Mouse (Mus musculus) intestine, embryonic 16.5 days (tissue): ENCODE results near the gene Mfsd10. TPM values are rescaled to one million over a fixed set of nuclear protein-coding genes. Genes with fewer than 3 reads are reported as not detected.
A peak's percentile ranks its signal among the peaks of the same experiment; 100 is the strongest.

Source experiments
- ATAC-seq: fragments of 200-750 bp; cut with Nextera tagmentation; 2 replicates; pipeline ENCODE4 v1.8.0; 2017; ENCODE audit warnings: moderate TSS enrichment, moderate library complexity
- H3K27ac ChIP-seq: fragments of 300-500 bp; sonication (generic); 2 replicates; pipeline ENCODE4 v1.5.1; 2014; ENCODE audit warnings: mild to moderate bottlenecking, low read length
- H3K27me3 ChIP-seq: fragments of 300-500 bp; sonication (generic); replicated peaks from 2 replicates; pipeline ENCODE4 v1.6.1; 2014; ENCODE audit warnings: low read length, control low read depth, mixed read lengths; ENCODE audit not compliant: control insufficient read depth, insufficient read depth
- H3K36me3 ChIP-seq: fragments of 300-500 bp; sonication (generic); 2 replicates; pipeline ENCODE4 v1.6.1; 2014; ENCODE audit warnings: low read length, control low read depth; ENCODE audit not compliant: control insufficient read depth, insufficient read depth
- H3K4me1 ChIP-seq: fragments of 300-500 bp; sonication (generic); 2 replicates; pipeline ENCODE4 v1.6.1; 2014; ENCODE audit warnings: low read length, control low read depth, mixed read lengths; ENCODE audit not compliant: control insufficient read depth, insufficient read depth
- H3K4me2 ChIP-seq: fragments of 300-500 bp; sonication (generic); 2 replicates; pipeline ENCODE4 v1.6.1; 2014; ENCODE audit warnings: low read depth, low read length, control low read depth
- H3K4me3 ChIP-seq: fragments of 300-500 bp; sonication (generic); 2 replicates; pipeline ENCODE4 v1.5.1; 2014; ENCODE audit warnings: mild to moderate bottlenecking, low read length
- H3K9ac ChIP-seq: fragments of 300-500 bp; sonication (generic); 2 replicates; pipeline ENCODE4 v1.6.1; 2014; ENCODE audit warnings: low read depth, low read length
- H3K9me3 ChIP-seq: fragments of 300-500 bp; sonication (generic); 2 replicates; pipeline ENCODE4 v1.6.1; 2016; ENCODE audit warnings: low read length, control low read depth; ENCODE audit not compliant: control insufficient read depth
- WGBS: fragments of 180-500 bp; shearing (Covaris S2); extraction: QIAGEN DNeasy Blood & Tissue Kit; methylation state at CpG from one replicate; pipeline ENCODE4 v1.1.7; 2014; 5-methylcytosine and 5-hydroxymethylcytosine counted together
- polyA plus RNA-seq: library from polyadenylated mRNA; unstranded; fragments of >200 nt; fragmentation: Nextera tagmentation; extraction: Ambion mirVana; gene quantifications from 2 replicates; pipeline ENCODE4 v1.2.1, GENCODE M21; 2015

Mfsd10 gene
- polyA plus RNA-seq, 1 experiment from 2014 or later, result 118 TPM

GRCm38 (mm10) chr5:34654881-34655280 lies 17.9 kb upstream of the Mfsd10 start:
- ATAC-seq, result no peak
- Histone ChIP-seq H3K27me3 (no peaks in the 10 kb centered on the region), H3K36me3 (peaks cover 11% of the 10 kb centered on the region; the same call in 1 of the 2 replicates)

GRCm38 (mm10) chr5:34652961-34653360 lies 15.9 kb upstream of the Mfsd10 start:
- 77% methylated on average over 5 of the region's 5 CpGs for WGBS
- H3K9ac ChIP-seq, result no peak overlapping the region
- H3K4me1 ChIP-seq, result no peaks in the 10 kb centered on the region
- H3K4me2 ChIP-seq, result no peak overlapping the region
- H3K27ac ChIP-seq, result no peak overlapping the region
- no peak for ATAC-seq
- H3K36me3 ChIP-seq, result peaks cover 15% of the 10 kb centered on the region
- no peak overlapping the region for H3K4me3 ChIP-seq
- no peaks in the 10 kb centered on the region for H3K27me3 ChIP-seq
- H3K9me3 ChIP-seq, result no peaks in the 10 kb centered on the region

More at GRCm38 (mm10) chr5:34654881-34655280, 17.9 kb upstream of the Mfsd10 start:
- Histone ChIP-seq H3K4me2 (no peak overlapping the region), H3K9ac (no peak overlapping the region), H3K4me3 (no peak overlapping the region), H3K4me1 (0 out of 2 replicates have a peak, but pooled peaks cover 5% of the 10 kb centered on the region), H3K27ac (no peak overlapping the region), H3K9me3 (no peaks in the 10 kb centered on the region)
- 78% methylated on average over 9 of the region's 9 CpGs for WGBS

- no peaks in the 10 kb centered on the region for H3K4me1 ChIP-seq
- no peak overlapping the region for H3K9ac ChIP-seq
- H3K4me3 ChIP-seq, result no peak overlapping the region
- 45% methylated on average over 4 of the region's 4 CpGs for WGBS
- no peaks in the 10 kb centered on the region for H3K27me3 ChIP-seq
- peaks cover 20% of the 10 kb centered on the region for H3K36me3 ChIP-seq
- H3K9me3 ChIP-seq, result no peaks in the 10 kb centered on the region
- H3K4me2 ChIP-seq, result no peak overlapping the region
- 0 out of 2 replicates have a peak, but pooled peaks have one; percentile 42 for ATAC-seq
- H3K27ac ChIP-seq, result no peak overlapping the region
These were observed 10.6 kb upstream of the Mfsd10 start for GRCm38 (mm10) chr5:34647581-34647980.

- Histone ChIP-seq H3K9ac (no peak overlapping the region), H3K4me1 (no peaks in the 10 kb centered on the region), H3K27me3 (no peaks in the 10 kb centered on the region), H3K9me3 (no peaks in the 10 kb centered on the region), H3K4me2 (no peak overlapping the region), H3K27ac (no peak overlapping the region), H3K4me3 (no peak overlapping the region), H3K36me3 (peaks cover 13% of the 10 kb centered on the region)
- 74% methylated on average over 5 of the region's 5 CpGs for WGBS
- ATAC-seq, result peak; percentile 73
These were observed 5.9 kb upstream of the Mfsd10 start for GRCm38 (mm10) chr5:34642932-34643331.

- Histone ChIP-seq H3K4me2 (no peak overlapping the region), H3K27ac (no peak overlapping the region), H3K4me1 (peaks cover 3% of the 10 kb centered on the region; the same call in 1 of the 2 replicates), H3K36me3 (peaks cover 14% of the 10 kb centered on the region; the same call in 1 of the 2 replicates), H3K4me3 (no peak overlapping the region), H3K27me3 (no peaks in the 10 kb centered on the region), H3K9ac (no peak overlapping the region), H3K9me3 (no peaks in the 10 kb centered on the region)
- WGBS, result 87% methylated on average over 3 of the region's 3 CpGs
- ATAC-seq, result no peak
These were observed 5.0 kb upstream of the Mfsd10 start for GRCm38 (mm10) chr5:34641991-34642390.

- Histone ChIP-seq H3K27me3 (no peaks in the 10 kb centered on the region), H3K4me2 (0 out of 2 replicates have a peak overlapping the region, but pooled peaks have one; percentile 96), H3K9me3 (no peaks in the 10 kb centered on the region), H3K4me1 (peaks cover 18% of the 10 kb centered on the region), H3K27ac (no peak overlapping the region), H3K9ac (peak overlapping the region; percentile 83; the same call in 1 of the 2 replicates), H3K36me3 (peaks cover 18% of the 10 kb centered on the region), H3K4me3 (no peak overlapping the region)
- 0 out of 2 replicates have a peak, but pooled peaks have one; percentile 2 for ATAC-seq
- 75% methylated on average over 7 of the region's 7 CpGs for WGBS
These were observed 662 bp upstream of the Mfsd10 start for GRCm38 (mm10) chr5:34637591-34638156.

GRCm38 (mm10) chr5:34635665-34636192 lies 1.3 kb downstream of the Mfsd10 start:
- no peak for ATAC-seq
- Histone ChIP-seq H3K9ac (peak overlapping the region; percentile 83), H3K4me2 (peak overlapping the region; percentile 96), H3K4me1 (peaks cover 18% of the 10 kb centered on the region), H3K9me3 (no peaks in the 10 kb centered on the region), H3K36me3 (peaks cover 21% of the 10 kb centered on the region), H3K27ac (no peak overlapping the region), H3K27me3 (no peaks in the 10 kb centered on the region), H3K4me3 (peak overlapping the region; percentile 76)
- WGBS, result 60% methylated on average over 10 of the region's 10 CpGs

- Histone ChIP-seq H3K27me3 (no peaks in the 10 kb centered on the region), H3K4me1 (peaks cover 18% of the 10 kb centered on the region), H3K9me3 (no peaks in the 10 kb centered on the region), H3K4me2 (no peak overlapping the region), H3K36me3 (peaks cover 21% of the 10 kb centered on the region), H3K9ac (0 out of 2 replicates have a peak overlapping the region, but pooled peaks have one; percentile 83), H3K4me3 (no peak overlapping the region), H3K27ac (no peak overlapping the region)
- ATAC-seq, result no peak
- WGBS, result 87% methylated on average over 13 of the region's 13 CpGs
These were observed 2.1 kb downstream of the Mfsd10 start for GRCm38 (mm10) chr5:34634746-34635400.

- H3K9me3 ChIP-seq, result no peaks in the 10 kb centered on the region
- no peak overlapping the region for H3K27ac ChIP-seq
- H3K4me2 ChIP-seq, result no peak overlapping the region
- H3K4me3 ChIP-seq, result no peak overlapping the region
- 0 out of 2 replicates have a peak, but pooled peaks have one; percentile 7 for ATAC-seq
- H3K27me3 ChIP-seq, result no peaks in the 10 kb centered on the region
- H3K36me3 ChIP-seq, result peaks cover 24% of the 10 kb centered on the region
- H3K9ac ChIP-seq, result no peak overlapping the region
- peaks cover 18% of the 10 kb centered on the region for H3K4me1 ChIP-seq
- 63% methylated on average over 4 of the region's 4 CpGs for WGBS
These were observed 3.4 kb downstream of the Mfsd10 start for GRCm38 (mm10) chr5:34633641-34634040.
